Mouse (Mus musculus): Measurements from ENCODE around the gene Gtf3c3.

DNA sequence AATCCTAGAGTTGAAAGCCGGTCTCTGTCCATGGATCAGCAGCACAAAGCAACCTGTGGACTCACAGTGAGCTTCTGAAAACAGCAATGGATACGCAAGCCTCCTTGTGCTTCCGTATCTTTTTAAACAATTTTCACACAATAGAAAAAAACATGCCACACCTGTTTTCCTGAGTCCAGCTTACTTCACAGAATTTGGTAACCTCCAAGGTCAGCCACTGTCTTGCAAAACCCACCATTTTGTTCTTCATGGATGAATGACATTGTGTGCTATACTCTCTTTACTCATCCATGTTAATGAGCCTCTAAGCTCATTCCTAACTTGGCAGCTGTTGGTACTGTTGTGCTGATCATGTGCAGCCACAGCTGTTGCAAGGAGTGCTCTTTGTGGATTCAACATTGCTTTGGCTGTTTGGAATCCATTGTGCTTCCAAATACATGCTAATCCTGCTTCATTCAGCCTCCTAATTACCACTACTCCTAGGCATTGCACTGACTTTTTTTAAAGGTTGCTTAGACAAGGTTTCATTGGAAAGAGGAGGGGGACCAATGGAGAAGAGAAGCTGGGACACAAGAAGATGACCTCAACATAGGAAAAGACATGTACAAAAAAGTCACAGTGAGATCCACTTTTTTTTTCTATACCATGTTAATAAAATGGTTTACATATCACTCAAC, 46.1 kb upstream of the Gtf3c3 start:
- TF ChIP-seq CTCF (IDR thresholded peaks at IDR 0.05) = no peak
- TF ChIP-seq EP300 (IDR thresholded peaks at IDR 0.05) = no peak
